Mouse (Mus musculus): ENCODE results near the gene Iglon5. TPM values are rescaled to one million over a fixed set of nuclear protein-coding genes. Genes with fewer than 3 reads are reported as not detected.

Gene Iglon5
- polyA plus RNA-seq, 2 experiments = 0.07 TPM; not detected in 1

GRCm38 (mm10) chr7:43482090-43482716, 7.7 kb downstream of the Iglon5 start:
- Histone ChIP-seq H3K9me3 (ENCODE audit: control insufficient read depth, low read length) (no peaks in the 10 kb centered on the region), H3K27ac (no peak overlapping the region), H3K4me2 (ENCODE audit: low read depth) (no peak overlapping the region), H3K36me3 (replicated peaks; ENCODE audit: control insufficient read depth, insufficient read depth, low read depth) (no peaks in the 10 kb centered on the region), H3K4me3 (ENCODE audit: insufficient read depth in 1 of 2, low read depth in 2 of 2, low read length in 2 of 2) (no peak overlapping the region), H3K9ac (replicated peaks) (no peak overlapping the region), H3K4me1 (replicated peaks; ENCODE audit: control insufficient read depth in 2 of 2, insufficient read depth in 2 of 2, low read length in 1 of 2) (no peaks in the 10 kb centered on the region), H3K27me3 (ENCODE audit: control insufficient read depth, insufficient read depth, low read length) (peaks cover 5% of the 10 kb centered on the region)
- ATAC-seq (ENCODE audit: insufficient read depth) = no peak
- no peak for DNase-seq (ENCODE audit: low read depth in 3 of 3, low spot score in 3 of 3)
- 46% methylated on average over 8 of the region's 8 CpGs for WGBS (ENCODE audit: insufficient replicate concordance)
- TF ChIP-seq CTCF (IDR thresholded peaks at IDR 0.05; ENCODE audit: low read depth) (no peak), EP300 (IDR thresholded peaks at IDR 0.05; ENCODE audit: low read depth) (no peak)

DNA sequence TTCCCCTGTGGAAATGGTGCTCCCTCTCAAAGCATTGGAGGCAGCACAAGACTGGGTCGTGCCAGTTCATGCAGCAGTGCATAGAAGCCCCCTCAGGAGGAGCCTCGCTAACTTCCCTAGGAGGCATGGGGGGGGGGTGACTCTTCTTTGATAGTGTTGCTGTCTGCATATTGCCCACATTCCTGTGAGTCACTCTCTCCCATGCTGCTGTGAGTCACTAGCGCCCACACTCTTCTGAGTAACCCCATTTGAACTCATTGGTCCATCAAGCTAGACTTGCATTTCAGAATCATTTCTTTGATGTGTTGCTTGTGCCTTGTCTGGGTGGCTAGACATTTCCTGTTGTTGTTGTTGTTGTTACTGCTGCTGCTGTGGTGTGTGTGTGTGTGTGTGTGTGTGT, 8.7 kb downstream of the Iglon5 start:
- Histone ChIP-seq H3K27me3 (ENCODE audit: control insufficient read depth, insufficient read depth, low read length) (peaks cover 15% of the 10 kb centered on the region), H3K9me3 (ENCODE audit: control insufficient read depth, low read length) (no peaks in the 10 kb centered on the region), H3K9ac (replicated peaks) (no peak overlapping the region), H3K36me3 (replicated peaks; ENCODE audit: control insufficient read depth, insufficient read depth, low read depth) (no peaks in the 10 kb centered on the region), H3K4me3 (ENCODE audit: insufficient read depth in 1 of 2, low read depth in 2 of 2, low read length in 2 of 2) (no peak overlapping the region), H3K27ac (no peak overlapping the region), H3K4me2 (ENCODE audit: low read depth) (no peak overlapping the region), H3K4me1 (replicated peaks; ENCODE audit: control insufficient read depth in 2 of 2, insufficient read depth in 2 of 2, low read length in 1 of 2) (no peaks in the 10 kb centered on the region)
- ATAC-seq (ENCODE audit: insufficient read depth) (no peak), DNase-seq (ENCODE audit: low read depth in 3 of 3, low spot score in 3 of 3) (no peak)
- no peak for TF ChIP-seq EP300 (IDR thresholded peaks at IDR 0.05; ENCODE audit: low read depth)
- no peak for TF ChIP-seq CTCF (IDR thresholded peaks at IDR 0.05; ENCODE audit: low read depth)
- 33% methylated on average over 3 of the region's 3 CpGs for WGBS (ENCODE audit: insufficient replicate concordance)

DNA sequence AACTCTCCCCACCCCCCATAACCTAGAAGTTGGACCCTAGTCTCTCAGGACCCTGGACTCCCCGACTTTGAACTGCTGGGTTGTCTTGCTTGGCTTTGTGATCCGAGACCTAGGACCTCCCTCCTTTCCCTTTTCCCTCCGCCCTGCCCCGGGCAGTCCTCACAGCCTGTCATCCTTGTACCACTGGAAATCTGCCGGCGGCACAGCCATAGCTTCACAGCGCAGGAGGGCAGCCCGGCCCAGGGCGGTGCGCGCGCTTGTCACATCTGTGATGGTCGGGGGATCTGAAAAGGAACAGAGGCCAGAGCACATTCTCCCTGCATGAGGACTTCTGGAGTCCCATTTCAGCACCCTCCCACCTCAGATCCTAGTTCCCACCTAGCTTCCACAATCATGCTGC, 13.5 kb downstream of the Iglon5 start:
- peaks cover 28% of the 10 kb centered on the region for H3K27me3 ChIP-seq (ENCODE audit: control insufficient read depth, insufficient read depth, low read length)
- ATAC-seq (ENCODE audit: insufficient read depth) = no peak
- WGBS (ENCODE audit: insufficient replicate concordance) = 6% methylated on average over 13 of the region's 13 CpGs
- no peak overlapping the region for H3K27ac ChIP-seq
- no peak for DNase-seq (ENCODE audit: low read depth in 3 of 3, low spot score in 3 of 3)
- no peaks in the 10 kb centered on the region for H3K36me3 ChIP-seq (replicated peaks; ENCODE audit: control insufficient read depth, insufficient read depth, low read depth)
- no peaks in the 10 kb centered on the region for H3K9me3 ChIP-seq (ENCODE audit: control insufficient read depth, low read length)
- no peak overlapping the region for H3K4me3 ChIP-seq (ENCODE audit: insufficient read depth in 1 of 2, low read depth in 2 of 2, low read length in 2 of 2)
- H3K4me2 ChIP-seq (ENCODE audit: low read depth) = no peak overlapping the region
- H3K4me1 ChIP-seq (replicated peaks; ENCODE audit: control insufficient read depth in 2 of 2, insufficient read depth in 2 of 2, low read length in 1 of 2) = no peaks in the 10 kb centered on the region
- TF ChIP-seq CTCF (IDR thresholded peaks at IDR 0.05; ENCODE audit: low read depth) (no peak), EP300 (IDR thresholded peaks at IDR 0.05; ENCODE audit: low read depth) (no peak)
- no peak overlapping the region for H3K9ac ChIP-seq (replicated peaks)

DNA sequence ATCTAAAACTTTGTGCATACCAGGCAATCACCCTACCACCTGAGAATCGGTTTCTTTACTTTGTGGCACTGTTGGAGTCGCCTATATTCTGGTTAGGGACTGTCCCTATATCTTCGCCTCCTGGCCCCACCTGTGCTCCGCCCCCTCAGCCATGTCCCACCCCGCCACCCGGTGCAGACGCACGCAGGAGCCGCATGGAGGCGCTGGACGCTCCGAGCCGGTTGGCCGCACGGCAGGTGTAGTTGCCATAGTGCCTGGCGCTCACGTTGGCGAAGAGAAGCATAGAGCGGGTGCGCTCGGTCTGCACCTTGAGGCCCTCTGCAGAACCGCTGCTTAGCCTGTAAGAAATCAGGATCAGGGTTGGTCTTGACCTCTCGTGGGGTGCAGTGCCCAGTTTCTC, 14.2 kb downstream of the Iglon5 start:
- DNase-seq (ENCODE audit: low read depth in 3 of 3, low spot score in 3 of 3) = no peak
- Histone ChIP-seq H3K9me3 (ENCODE audit: control insufficient read depth, low read length) (no peaks in the 10 kb centered on the region), H3K27me3 (ENCODE audit: control insufficient read depth, insufficient read depth, low read length) (peaks cover 28% of the 10 kb centered on the region), H3K9ac (replicated peaks) (no peak overlapping the region), H3K4me3 (ENCODE audit: insufficient read depth in 1 of 2, low read depth in 2 of 2, low read length in 2 of 2) (no peak overlapping the region), H3K36me3 (replicated peaks; ENCODE audit: control insufficient read depth, insufficient read depth, low read depth) (no peaks in the 10 kb centered on the region), H3K4me2 (ENCODE audit: low read depth) (no peak overlapping the region), H3K27ac (no peak overlapping the region), H3K4me1 (replicated peaks; ENCODE audit: control insufficient read depth in 2 of 2, insufficient read depth in 2 of 2, low read length in 1 of 2) (no peaks in the 10 kb centered on the region)
- ATAC-seq (ENCODE audit: insufficient read depth) = no peak
- TF ChIP-seq CTCF (IDR thresholded peaks at IDR 0.05; ENCODE audit: low read depth) (0 out of 2 replicates have a peak, but pooled peaks have one; percentile 34), EP300 (IDR thresholded peaks at IDR 0.05; ENCODE audit: low read depth) (no peak)
- WGBS (ENCODE audit: insufficient replicate concordance) = 6% methylated on average over 23 of the region's 23 CpGs

DNA sequence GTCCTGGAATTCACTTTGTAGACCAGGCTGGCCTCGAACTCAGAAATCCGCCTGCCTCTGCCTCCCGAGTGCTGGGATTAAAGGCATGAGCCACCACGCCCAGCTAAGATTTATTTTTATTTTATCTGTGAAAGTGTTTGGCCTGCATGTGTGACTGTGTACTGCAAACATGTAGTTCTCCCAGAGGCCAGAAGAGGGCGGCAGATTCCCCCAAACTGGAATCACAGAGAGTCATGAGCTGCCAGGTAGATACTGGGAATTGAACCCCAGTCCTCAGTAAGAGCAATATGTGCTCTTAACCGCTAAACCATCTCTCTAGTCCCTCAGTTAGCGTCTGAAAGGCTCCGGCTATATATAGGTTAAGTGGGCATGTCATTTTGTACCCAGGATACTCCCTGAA, 19.5 kb downstream of the Iglon5 start:
- no peak overlapping the region for H3K4me3 ChIP-seq (ENCODE audit: insufficient read depth in 1 of 2, low read depth in 2 of 2, low read length in 2 of 2)
- H3K4me1 ChIP-seq (replicated peaks; ENCODE audit: control insufficient read depth in 2 of 2, insufficient read depth in 2 of 2, low read length in 1 of 2) = peaks cover 3 to 8% of the 10 kb centered on the region in 2 experiments; a peak in 2 of 4 replicates
- TF ChIP-seq CTCF (IDR thresholded peaks at IDR 0.05; ENCODE audit: low read depth) = peak; percentile 73
- TF ChIP-seq EP300 (IDR thresholded peaks at IDR 0.05; ENCODE audit: low read depth) = no peak
- no peak overlapping the region for H3K9ac ChIP-seq (replicated peaks)
- WGBS (ENCODE audit: insufficient replicate concordance) = 32% methylated on average over 8 of the region's 8 CpGs
- H3K36me3 ChIP-seq (replicated peaks; ENCODE audit: control insufficient read depth, insufficient read depth, low read depth) = no peaks in the 10 kb centered on the region
- no peak overlapping the region for H3K4me2 ChIP-seq (ENCODE audit: low read depth)
- no peak overlapping the region for H3K27ac ChIP-seq
- ATAC-seq (ENCODE audit: insufficient read depth) (no peak), DNase-seq (ENCODE audit: low read depth in 3 of 3, low spot score in 3 of 3) (no peak)
- H3K9me3 ChIP-seq (ENCODE audit: control insufficient read depth, low read length) = no peaks in the 10 kb centered on the region
- H3K27me3 ChIP-seq (ENCODE audit: control insufficient read depth, insufficient read depth, low read length) = peaks cover 5% of the 10 kb centered on the region

Measured in liver, embryonic 14.5 days (tissue).